Mouse (Mus musculus) cerebellum, adult 2 months (tissue): Measurements from ENCODE around the gene Ikbip. TPM values are rescaled to one million over a fixed set of nuclear protein-coding genes. Genes with fewer than 3 reads are reported as not detected.
A peak's percentile ranks its signal among the peaks of the same experiment; 100 is the strongest.

Experiments
- DNase-seq, 2 experiments: peaks; one replicate each; pipeline ENCODE4 v3.0.0; 2021
- H3K27ac ChIP-seq: fragments of 200-500 bp; 2 replicates; pipeline ENCODE4 v1.5.1; 2012; ENCODE audit warnings: low read length, control low read depth, inconsistent platforms; ENCODE audit not compliant: insufficient read depth
- H3K27me3 ChIP-seq: fragments of 200-500 bp; 2 replicates; pipeline ENCODE4 v1.6.1; 2012; ENCODE audit warnings: inconsistent platforms, mild to moderate bottlenecking, low read length, moderate library complexity; ENCODE audit not compliant: control insufficient read depth, insufficient read depth
- H3K4me1 ChIP-seq: fragments of 200-500 bp; 2 replicates; pipeline ENCODE4 v1.6.1; 2011; ENCODE audit warnings: low read length; ENCODE audit not compliant: control insufficient read depth, insufficient read depth
- H3K4me3 ChIP-seq: fragments of 200-500 bp; replicated peaks from 2 replicates; pipeline ENCODE3; 2011; ENCODE audit warnings: mild to moderate bottlenecking, low read depth, low read length, control low read depth; ENCODE audit not compliant: insufficient read depth
- CTCF ChIP-seq: fragments of 200-500 bp; IDR thresholded peaks from 2 replicates; pipeline ENCODE4 v1.5.1; 2011; ENCODE audit warnings: low read depth, mild to moderate bottlenecking, control low read depth, low read length, moderate library complexity, borderline replicate concordance; ENCODE audit not compliant: insufficient read depth
- POLR2A ChIP-seq: fragments of 200-500 bp; IDR thresholded peaks from 2 replicates; pipeline ENCODE4 v1.6.1; 2011; ENCODE audit warnings: low read length, control low read depth, borderline replicate concordance; ENCODE audit not compliant: insufficient read depth
- WGBS: fragments of 180-500 bp; shearing (Covaris S2); methylation state at CpG from one replicate; pipeline ENCODE4 v1.1.7; 2018; 5-methylcytosine and 5-hydroxymethylcytosine counted together
- polyA plus RNA-seq: library from polyadenylated mRNA; depleted of rRNA; stranded (reverse); fragments of >200 nt; gene quantifications from 2 replicates; pipeline ENCODE4 v1.2.3, GENCODE M21; 2012

Ikbip gene
- polyA plus RNA-seq, 1 experiment = 15.7 TPM

DNA sequence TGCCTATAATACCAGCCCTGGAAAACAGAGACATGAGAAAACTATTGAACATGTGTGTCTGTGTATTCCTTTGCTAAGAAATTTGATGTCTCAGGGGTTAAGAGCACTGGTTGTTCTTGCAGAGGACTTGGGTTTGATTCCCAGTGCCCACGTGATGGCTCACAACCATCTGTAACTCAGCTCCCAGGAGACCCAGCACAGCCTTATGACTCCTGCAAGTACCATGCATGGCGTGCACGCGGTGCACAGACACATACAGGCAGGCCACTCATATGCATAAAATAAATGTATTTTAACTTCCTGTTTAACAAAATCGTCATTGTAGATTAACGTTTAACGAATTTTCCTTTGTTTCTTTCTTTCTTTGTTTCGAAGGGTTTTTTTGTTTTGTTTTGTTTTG lies 15.3 kb downstream of the Ikbip start:
- Histone ChIP-seq H3K27me3 (no peaks in the 10 kb centered on the region), H3K4me3 (no peak overlapping the region), H3K4me1 (no peaks in the 10 kb centered on the region), H3K27ac (no peak overlapping the region)
- 95% methylated on average over 8 of the region's 8 CpGs for WGBS
- no peak for DNase-seq
- TF ChIP-seq CTCF (no peak), POLR2A (no peak)

- no peak for DNase-seq
- Histone ChIP-seq H3K27ac (no peak overlapping the region), H3K27me3 (no peaks in the 10 kb centered on the region), H3K4me1 (no peaks in the 10 kb centered on the region), H3K4me3 (no peak overlapping the region)
- 97% methylated on average over 1 of the region's 1 CpGs for WGBS
- no peak for TF ChIP-seq CTCF
- TF ChIP-seq POLR2A = no peak
Observed at GRCm38 (mm10) chr10:91100101-91100500, 17.4 kb downstream of the Ikbip start.

DNA sequence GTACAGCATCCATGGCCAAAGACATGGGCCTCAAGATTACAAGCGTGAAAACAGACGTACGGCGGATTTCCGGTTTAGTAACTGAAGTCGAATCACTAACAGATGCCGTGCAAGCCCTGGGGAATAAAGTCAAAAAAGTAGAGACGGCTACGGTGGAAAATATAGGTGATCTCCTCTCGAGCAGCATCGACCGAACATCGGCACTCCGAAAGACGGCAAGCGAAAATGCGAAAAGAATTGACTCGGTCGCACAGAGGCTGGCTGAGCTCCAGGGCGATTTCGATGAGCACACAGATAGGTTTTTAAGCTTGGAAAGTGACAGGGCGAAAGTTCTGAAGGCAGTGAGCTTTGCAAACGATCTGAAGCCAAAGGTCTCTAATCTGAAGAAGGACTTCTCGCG lies 19.2 kb downstream of the Ikbip start:
- TF ChIP-seq POLR2A (no peak), CTCF (no peak)
- Histone ChIP-seq H3K27me3 (no peaks in the 10 kb centered on the region), H3K4me3 (no peak overlapping the region), H3K4me1 (no peaks in the 10 kb centered on the region), H3K27ac (no peak overlapping the region)
- 92% methylated on average over 25 of the region's 25 CpGs for WGBS
- no peak for DNase-seq

DNA sequence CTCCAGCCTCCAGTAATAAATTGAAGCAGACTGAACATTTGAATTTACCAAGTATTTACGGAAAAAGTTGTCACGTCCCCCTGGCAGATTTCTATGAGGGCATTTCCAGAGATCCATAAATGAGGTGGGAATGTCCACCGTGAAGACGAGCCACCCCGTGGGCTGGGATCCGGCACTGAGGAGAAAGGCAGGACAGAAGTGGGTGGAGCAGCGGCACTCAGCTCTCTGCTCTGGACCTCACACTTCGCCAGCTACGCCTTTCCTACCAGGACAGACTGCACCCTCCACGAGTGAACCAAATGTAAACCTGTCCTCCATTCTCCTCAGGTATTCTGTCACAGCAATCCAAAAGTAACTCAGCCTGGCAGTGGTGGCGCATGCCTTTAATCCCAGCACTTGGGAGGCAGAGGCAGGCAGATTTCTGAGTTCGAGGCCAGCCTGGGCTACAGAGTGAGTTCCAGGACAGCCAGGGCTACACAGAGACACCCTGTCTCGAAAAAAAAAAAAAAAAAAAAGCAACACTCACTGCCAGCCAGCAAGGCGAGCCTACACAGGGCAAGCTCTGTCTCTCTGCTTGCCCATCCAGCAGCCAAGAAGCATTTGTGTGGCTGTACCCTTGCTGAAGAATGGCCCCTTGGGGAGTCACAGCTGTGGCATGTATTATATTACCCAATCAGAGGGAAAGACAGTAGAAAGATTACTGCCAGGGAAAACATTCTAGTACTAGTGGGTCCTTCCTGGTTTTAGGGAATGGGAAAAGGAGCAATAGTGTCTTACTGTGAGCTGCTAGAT lies 20.3 kb downstream of the Ikbip start:
- 88% methylated on average over 14 of the region's 14 CpGs for WGBS
- Histone ChIP-seq H3K4me3 (no peak overlapping the region), H3K4me1 (no peaks in the 10 kb centered on the region), H3K27me3 (no peaks in the 10 kb centered on the region), H3K27ac (no peak overlapping the region)
- TF ChIP-seq CTCF = no peak
- no peak for TF ChIP-seq POLR2A
- DNase-seq = no peak

DNA sequence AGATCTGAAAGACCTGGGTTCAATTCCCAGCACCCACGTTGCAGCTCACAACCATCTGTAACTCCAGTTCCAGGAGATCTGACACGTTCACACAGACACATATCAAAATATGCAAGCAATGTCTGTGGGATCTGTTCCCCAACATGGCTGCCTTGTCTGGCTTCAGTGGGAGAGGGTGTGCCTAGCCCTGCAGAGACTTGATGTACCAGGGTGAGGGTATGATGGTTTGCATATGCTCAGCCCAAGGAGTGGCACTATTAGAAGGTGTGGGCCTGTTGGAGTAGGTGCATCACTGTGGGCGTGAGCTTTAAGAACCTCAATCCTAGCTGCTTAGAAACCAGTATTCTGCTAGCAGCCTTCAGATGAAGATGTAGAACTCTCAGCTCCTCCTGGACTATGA lies 23.2 kb downstream of the Ikbip start:
- no peaks in the 10 kb centered on the region for H3K4me1 ChIP-seq
- WGBS = 92% methylated on average over 3 of the region's 3 CpGs
- TF ChIP-seq POLR2A (no peak), CTCF (no peak)
- no peak overlapping the region for H3K4me3 ChIP-seq
- DNase-seq = no peak
- H3K27ac ChIP-seq = no peak overlapping the region
- no peaks in the 10 kb centered on the region for H3K27me3 ChIP-seq

- no peak overlapping the region for H3K27ac ChIP-seq
- H3K4me3 ChIP-seq = no peak overlapping the region
- no peaks in the 10 kb centered on the region for H3K27me3 ChIP-seq
- no peaks in the 10 kb centered on the region for H3K4me1 ChIP-seq
- DNase-seq = no peak
- 73% methylated on average over 4 of the region's 4 CpGs for WGBS
- no peak for TF ChIP-seq POLR2A
- TF ChIP-seq CTCF = no peak
Observed at GRCm38 (mm10) chr10:91109841-91110240, 27.1 kb downstream of the Ikbip start.

- Histone ChIP-seq H3K27me3 (no peaks in the 10 kb centered on the region), H3K4me1 (peaks cover 2% of the 10 kb centered on the region; the same call in 1 of the 2 replicates), H3K27ac (no peak overlapping the region), H3K4me3 (no peak overlapping the region)
- DNase-seq = no peak
- WGBS = 87% methylated on average over 12 of the region's 12 CpGs
- no peak for TF ChIP-seq POLR2A
- no peak for TF ChIP-seq CTCF
Observed at GRCm38 (mm10) chr10:91116958-91117357, 34.2 kb downstream of the Ikbip start.

DNA sequence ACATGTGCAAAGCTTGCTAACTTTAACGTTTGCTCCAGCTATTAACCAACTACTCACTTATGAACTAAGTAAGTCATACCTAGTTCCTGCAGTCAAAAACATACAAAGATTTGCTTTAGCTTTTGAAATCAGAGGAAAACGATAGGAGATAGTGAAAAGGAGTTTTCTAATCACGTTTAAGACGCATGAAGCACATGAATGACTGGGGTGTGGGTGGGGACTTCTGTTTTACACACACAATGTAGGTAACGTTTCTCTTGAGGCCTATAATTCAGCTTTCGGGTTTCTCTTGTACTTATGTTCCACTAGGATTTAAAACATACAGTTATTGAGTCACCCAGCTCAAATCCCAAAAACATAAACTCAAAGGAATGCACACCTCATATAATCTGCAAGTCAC lies 39.9 kb downstream of the Ikbip start:
- DNase-seq = no peak
- no peaks in the 10 kb centered on the region for H3K27me3 ChIP-seq
- peak overlapping the region; percentile 79 for H3K4me3 ChIP-seq
- TF ChIP-seq POLR2A = no peak
- no peak for TF ChIP-seq CTCF
- no peak overlapping the region for H3K27ac ChIP-seq
- 17% methylated on average over 6 of the region's 6 CpGs for WGBS
- peaks cover 6% of the 10 kb centered on the region; the same call in 1 of the 2 replicates for H3K4me1 ChIP-seq
